Mouse (Mus musculus) embryonic facial prominence, embryonic 12.5 days (tissue): ENCODE measurements around the gene Gm9008. TPM values are rescaled to one million over a fixed set of nuclear protein-coding genes. Genes with fewer than 3 reads are reported as not detected.
"Not testable (repeated sequence)": the region's sequence is repeated elsewhere in the genome, so short reads cannot be mapped to it uniquely, and the experiment has no call there.

Source experiments
- ATAC-seq: fragments of 200-750 bp; cut with Nextera tagmentation; 2 replicates; pipeline ENCODE4 v1.8.0; 2017; ENCODE audit not compliant: insufficient number of reproducible peaks, insufficient read depth, low FRiP score, low TSS enrichment
- H3K27ac ChIP-seq: fragments of 300-500 bp; sonication (generic); 2 replicates; pipeline ENCODE4 v1.5.1; 2016; ENCODE audit warnings: mild to moderate bottlenecking
- H3K27me3 ChIP-seq: fragments of 300-500 bp; sonication (generic); 2 replicates; pipeline ENCODE4 v1.6.1; 2016; ENCODE audit warnings: mild to moderate bottlenecking, moderate library complexity
- H3K36me3 ChIP-seq: fragments of 300-500 bp; sonication (generic); 2 replicates; pipeline ENCODE4 v1.6.1; 2016; ENCODE audit warnings: mild to moderate bottlenecking
- H3K4me1 ChIP-seq: fragments of 300-500 bp; sonication (generic); 2 replicates; pipeline ENCODE4 v1.6.1; 2016
- H3K4me2 ChIP-seq: fragments of 300-500 bp; sonication (generic); replicated peaks from 2 replicates; pipeline ENCODE4 v1.6.1; 2016; ENCODE audit warnings: mild to moderate bottlenecking, moderate library complexity
- H3K4me3 ChIP-seq: fragments of 300-500 bp; sonication (generic); 2 replicates; pipeline ENCODE4 v1.5.1; 2016; ENCODE audit warnings: mild to moderate bottlenecking
- H3K9ac ChIP-seq: fragments of 300-500 bp; sonication (generic); 2 replicates; pipeline ENCODE4 v1.6.1; 2016; ENCODE audit warnings: mild to moderate bottlenecking, moderate library complexity
- H3K9me3 ChIP-seq: fragments of 300-500 bp; sonication (generic); 2 replicates; pipeline ENCODE4 v1.6.1; 2016; ENCODE audit warnings: mild to moderate bottlenecking, moderate library complexity
- WGBS: fragments of 180-500 bp; shearing (Covaris S2); methylation state at CpG from one replicate; pipeline ENCODE4 v1.1.7; 2016; 5-methylcytosine and 5-hydroxymethylcytosine counted together
- polyA plus RNA-seq: library from polyadenylated mRNA; unstranded; fragments of >200 nt; fragmentation: Nextera tagmentation; extraction: Ambion mirVana; gene quantifications from 2 replicates; pipeline ENCODE4 v1.2.1, GENCODE M21; 2016

The Gm9008 gene
- 0.27 and 0.49 TPM in 2 replicates for polyA plus RNA-seq

DNA sequence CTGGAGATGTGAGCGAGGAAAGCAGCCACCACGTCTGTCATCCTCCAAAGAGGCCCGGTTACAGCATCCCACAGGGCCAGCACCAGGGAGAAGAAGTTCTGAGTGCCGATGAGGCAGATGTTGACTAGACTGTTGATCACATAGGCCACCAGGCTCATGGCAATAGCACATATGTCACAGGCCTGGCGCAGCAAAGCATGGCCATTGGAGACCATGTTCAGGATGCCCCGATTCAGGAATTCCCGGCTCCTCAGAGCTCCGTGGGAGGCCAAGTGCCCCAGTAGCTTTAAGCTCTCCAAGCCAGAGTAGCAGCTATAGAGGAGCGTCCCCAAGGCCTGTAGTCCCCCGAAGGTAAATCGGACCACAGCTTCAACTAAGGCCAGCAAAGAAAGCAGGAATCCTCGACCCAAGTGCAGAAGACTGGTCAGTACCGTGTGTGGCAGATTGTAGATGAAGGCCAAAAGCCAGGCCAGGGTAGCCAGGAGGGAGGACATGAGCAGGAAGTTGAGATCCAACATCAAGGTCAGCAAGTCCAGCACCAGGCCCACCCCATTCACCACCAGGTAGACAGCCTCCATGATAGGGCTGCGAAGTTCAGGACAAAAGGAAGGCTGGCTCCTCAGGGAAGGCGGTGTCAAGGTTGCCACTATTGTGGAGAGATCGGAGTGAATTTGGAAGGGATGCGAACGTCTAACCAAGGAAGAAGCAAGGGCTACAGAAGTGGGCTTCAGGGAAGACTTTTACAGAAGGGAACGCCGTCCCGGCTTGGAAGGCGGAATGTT is at the start of gene Gm9008:
Gene Gm9008 (minus strand): TSS at position 731 of the 782 bp plus-strand sequence.
- not testable (repeated sequence) for H3K36me3 ChIP-seq, H3K9me3 ChIP-seq, ATAC-seq, H3K4me2 ChIP-seq, H3K4me3 ChIP-seq, H3K27me3 ChIP-seq, H3K4me1 ChIP-seq, H3K27ac ChIP-seq, H3K9ac ChIP-seq
- WGBS = 92% methylated on average over 18 of the region's 22 CpGs

DNA sequence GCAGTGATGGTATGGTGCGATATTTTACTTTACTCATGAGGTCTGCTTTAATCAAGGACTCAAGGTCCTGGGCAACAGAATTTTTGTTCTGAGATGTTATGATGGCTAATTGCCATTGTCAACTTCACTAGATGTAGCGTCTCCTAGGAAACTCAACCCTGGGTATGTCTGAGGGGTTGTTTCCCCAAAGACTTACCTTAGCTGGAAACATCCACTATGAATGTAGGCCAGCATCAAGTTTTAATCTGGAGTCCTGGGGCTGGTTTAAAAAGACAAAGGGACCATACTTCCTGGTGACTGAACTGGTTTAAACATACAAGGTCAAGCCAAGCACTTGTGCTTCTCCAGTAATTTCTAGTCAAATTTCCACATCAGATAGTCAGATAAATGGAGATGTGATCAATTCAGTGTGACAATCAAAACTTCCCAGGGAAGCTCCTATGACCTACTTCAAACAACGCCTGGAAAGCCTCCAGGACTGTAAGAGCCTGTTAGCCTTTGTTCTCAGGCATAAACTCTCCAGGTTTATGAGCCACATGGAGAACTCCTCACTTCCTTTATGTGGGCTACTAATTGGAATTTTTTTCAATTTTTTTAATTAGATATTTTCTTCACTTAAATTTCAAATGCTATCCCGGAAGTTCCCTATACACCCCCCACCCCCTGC is 24.5 kb upstream of the Gm9008 start:
- H3K36me3 ChIP-seq = no peaks in the 10 kb centered on the region
- H3K27ac ChIP-seq = no peak overlapping the region
- H3K4me1 ChIP-seq = no peaks in the 10 kb centered on the region
- H3K9ac ChIP-seq = no peak overlapping the region
- ATAC-seq = no peak
- no peak overlapping the region for H3K4me2 ChIP-seq
- no peaks in the 10 kb centered on the region for H3K9me3 ChIP-seq
- no peaks in the 10 kb centered on the region for H3K27me3 ChIP-seq
- no peak overlapping the region for H3K4me3 ChIP-seq
- 79% methylated on average over 4 of the region's 4 CpGs for WGBS

- H3K9ac ChIP-seq = no peak overlapping the region
- H3K9me3 ChIP-seq = no peaks in the 10 kb centered on the region
- ATAC-seq = no peak
- H3K36me3 ChIP-seq = no peaks in the 10 kb centered on the region
- no peak overlapping the region for H3K4me3 ChIP-seq
- H3K27me3 ChIP-seq = no peaks in the 10 kb centered on the region
- H3K4me2 ChIP-seq = no peak overlapping the region
- no peaks in the 10 kb centered on the region for H3K4me1 ChIP-seq
- H3K27ac ChIP-seq = no peak overlapping the region
Observed at GRCm38 (mm10) chr6:76510200-76510599, 12.6 kb upstream of the Gm9008 start.

- not testable (repeated sequence) for H3K9ac ChIP-seq, ATAC-seq, H3K36me3 ChIP-seq, H3K9me3 ChIP-seq, H3K27ac ChIP-seq, H3K27me3 ChIP-seq, H3K4me1 ChIP-seq, H3K4me2 ChIP-seq, H3K4me3 ChIP-seq
- WGBS = 95% methylated on average over 12 of the region's 12 CpGs
Observed at GRCm38 (mm10) chr6:76496335-76496734, 1.2 kb downstream of the Gm9008 start.

DNA sequence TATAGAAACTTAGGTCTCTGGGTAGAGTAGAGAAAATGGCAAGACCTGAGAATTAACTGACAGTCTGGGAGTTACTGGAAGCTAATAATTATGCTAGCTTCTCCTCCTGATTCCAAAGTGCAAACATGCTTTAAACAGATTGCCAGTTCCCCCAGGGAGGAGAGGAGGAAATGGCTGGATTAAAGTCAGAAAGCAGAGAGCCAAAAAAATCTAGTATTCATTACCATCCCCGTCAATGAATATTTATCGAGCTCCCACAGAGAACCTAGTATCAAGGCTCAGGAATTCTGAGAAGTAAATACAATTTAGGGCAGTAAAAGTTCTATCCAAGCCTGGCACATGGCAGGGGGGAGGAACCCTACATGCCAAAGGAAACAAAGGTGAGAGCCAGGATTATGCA is 29.4 kb downstream of the Gm9008 start:
- no peak for ATAC-seq
- Histone ChIP-seq H3K4me3 (no peak overlapping the region), H3K36me3 (no peaks in the 10 kb centered on the region), H3K9ac (no peak overlapping the region), H3K27ac (no peak overlapping the region), H3K9me3 (no peaks in the 10 kb centered on the region), H3K4me1 (no peaks in the 10 kb centered on the region), H3K4me2 (no peak overlapping the region), H3K27me3 (no peaks in the 10 kb centered on the region)
- 29% methylated on average over 2 of the region's 2 CpGs for WGBS
